Mouse (Mus musculus): ENCODE measurements around the gene Mettl24.
"Not testable (repeated sequence)": the region's sequence is repeated elsewhere in the genome, so short reads cannot be mapped to it uniquely, and the experiment has no call there.

Gene Mettl24

GRCm38 (mm10) chr10:40737274-40738112 lies 54.4 kb downstream of the Mettl24 start:
- CTCF ChIA-PET = no interaction called here

GRCm38 (mm10) chr10:40740696-40741095 lies 57.6 kb downstream of the Mettl24 start:
- CTCF ChIA-PET = no interaction called here

GRCm38 (mm10) chr10:40750293-40751047 lies 67.4 kb downstream of the Mettl24 start:
- CTCF ChIA-PET = no interaction called here

- CTCF ChIA-PET = no interaction called here
Measured at GRCm38 (mm10) chr10:40751157-40751556, 68.1 kb downstream of the Mettl24 start.

GRCm38 (mm10) chr10:40753036-40753435 lies 70.0 kb downstream of the Mettl24 start:
- CTCF ChIA-PET = interaction anchor here (0.6 kb wide), 1 partner anchor 394 kb away, joined by 3 read pairs; no protein-coding TSS in a partner anchor

GRCm38 (mm10) chr10:40758171-40759010 lies 75.3 kb downstream of the Mettl24 start:
- CTCF ChIA-PET = no interaction called here

- CTCF ChIA-PET = not testable (repeated sequence)
Measured at GRCm38 (mm10) chr10:40759391-40760194, 76.5 kb downstream of the Mettl24 start.

- CTCF ChIA-PET = no interaction called here
Measured at GRCm38 (mm10) chr10:40760195-40761009, 77.3 kb downstream of the Mettl24 start.

GRCm38 (mm10) chr10:40761010-40761752 lies 78.1 kb downstream of the Mettl24 start:
- CTCF ChIA-PET = no interaction called here

- CTCF ChIA-PET = no interaction called here
Measured at GRCm38 (mm10) chr10:40762624-40763023, 79.5 kb downstream of the Mettl24 start.

- CTCF ChIA-PET = no interaction called here
Measured at GRCm38 (mm10) chr10:40763084-40763720, 80.1 kb downstream of the Mettl24 start.

- CTCF ChIA-PET = no interaction called here
Measured at GRCm38 (mm10) chr10:40772266-40772665, 89.2 kb downstream of the Mettl24 start.

- CTCF ChIA-PET = no interaction called here
Measured at GRCm38 (mm10) chr10:40775151-40775550, 92.1 kb downstream of the Mettl24 start.

- CTCF ChIA-PET = no interaction called here
Measured at GRCm38 (mm10) chr10:40775655-40776054, 92.6 kb downstream of the Mettl24 start.

- CTCF ChIA-PET = no interaction called here
Measured at GRCm38 (mm10) chr10:40777171-40777570, 94.1 kb downstream of the Mettl24 start.

GRCm38 (mm10) chr10:40778472-40778871 lies 95.4 kb downstream of the Mettl24 start:
- CTCF ChIA-PET = no interaction called here

- CTCF ChIA-PET = no interaction called here
Measured at GRCm38 (mm10) chr10:40790406-40790805, 107.3 kb downstream of the Mettl24 start.

- CTCF ChIA-PET = no interaction called here
Measured at GRCm38 (mm10) chr10:40792115-40792514, 109.0 kb downstream of the Mettl24 start.

- CTCF ChIA-PET = no interaction called here
Measured at GRCm38 (mm10) chr10:40805221-40805620, 122.1 kb downstream of the Mettl24 start.

Data from spleen, embryonic (tissue).